Mouse (Mus musculus): ENCODE data around the gene Srm. TPM values are rescaled to one million over a fixed set of nuclear protein-coding genes. Genes with fewer than 3 reads are reported as not detected.

Srm gene
- total RNA-seq, 4 experiments from 2014 or later = 67.4 to 91.6 (median 76.2) TPM

DNA sequence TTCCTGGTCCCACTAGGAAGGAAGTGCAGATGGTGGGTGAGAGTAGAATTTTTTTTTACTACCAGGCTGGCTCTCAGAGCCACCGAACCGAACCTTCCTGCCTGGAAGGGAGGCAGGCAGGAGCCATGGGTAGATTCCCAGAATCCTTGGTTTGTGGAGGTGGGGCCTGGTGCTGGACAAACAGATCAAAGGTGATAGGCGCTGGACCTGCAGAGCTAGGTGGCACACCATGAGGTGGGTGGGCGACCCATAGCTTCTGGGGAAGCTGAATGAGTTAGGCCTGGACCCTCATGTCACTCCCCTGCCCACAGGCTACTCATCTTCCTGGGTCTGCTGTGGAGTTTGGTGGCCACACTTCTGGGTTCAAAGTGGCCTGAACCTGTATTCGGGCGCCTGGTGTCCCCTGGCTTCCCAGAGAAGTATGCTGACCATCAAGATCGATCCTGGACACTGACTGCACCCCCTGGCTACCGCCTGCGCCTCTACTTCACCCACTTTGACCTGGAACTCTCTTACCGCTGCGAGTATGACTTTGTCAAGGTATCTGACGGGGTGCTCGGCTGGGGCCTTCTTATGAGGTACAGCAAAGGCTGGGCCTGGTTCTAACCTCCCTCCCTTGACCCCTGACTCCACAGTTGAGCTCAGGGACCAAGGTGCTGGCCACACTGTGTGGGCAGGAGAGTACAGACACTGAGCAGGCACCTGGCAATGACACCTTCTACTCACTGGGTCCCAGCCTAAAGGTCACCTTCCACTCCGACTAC, 11.2 kb downstream of the Srm start, which contains the start of gene Masp2:
Masp2 (plus strand) TSS at position 198 of the 764 bp plus-strand sequence.
- DNase-seq = no peak

- no peak for DNase-seq
These were observed 12.3 kb downstream of the Srm start for GRCm38 (mm10) chr4:148603376-148604139.

DNA sequence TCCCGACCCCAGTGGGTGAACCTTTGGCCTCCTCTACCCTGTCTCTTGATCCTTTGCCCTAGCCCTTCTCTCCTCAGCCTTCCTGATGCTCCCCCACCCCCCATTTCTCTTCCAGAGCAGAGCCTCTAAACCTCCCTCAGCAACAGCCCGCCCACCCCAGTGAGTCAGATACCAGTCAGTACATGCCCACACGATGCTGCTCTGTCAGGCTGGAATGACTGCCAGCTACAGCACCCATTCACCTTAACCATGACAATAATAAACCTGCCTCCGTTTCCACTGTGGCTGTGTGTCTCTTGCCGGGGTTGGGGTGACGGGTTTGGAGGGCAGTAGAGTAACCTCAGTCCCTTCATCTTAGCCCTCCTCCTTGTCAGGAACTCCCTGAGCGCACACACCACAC, 12.8 kb downstream of the Srm start:
- no peak for DNase-seq

DNA sequence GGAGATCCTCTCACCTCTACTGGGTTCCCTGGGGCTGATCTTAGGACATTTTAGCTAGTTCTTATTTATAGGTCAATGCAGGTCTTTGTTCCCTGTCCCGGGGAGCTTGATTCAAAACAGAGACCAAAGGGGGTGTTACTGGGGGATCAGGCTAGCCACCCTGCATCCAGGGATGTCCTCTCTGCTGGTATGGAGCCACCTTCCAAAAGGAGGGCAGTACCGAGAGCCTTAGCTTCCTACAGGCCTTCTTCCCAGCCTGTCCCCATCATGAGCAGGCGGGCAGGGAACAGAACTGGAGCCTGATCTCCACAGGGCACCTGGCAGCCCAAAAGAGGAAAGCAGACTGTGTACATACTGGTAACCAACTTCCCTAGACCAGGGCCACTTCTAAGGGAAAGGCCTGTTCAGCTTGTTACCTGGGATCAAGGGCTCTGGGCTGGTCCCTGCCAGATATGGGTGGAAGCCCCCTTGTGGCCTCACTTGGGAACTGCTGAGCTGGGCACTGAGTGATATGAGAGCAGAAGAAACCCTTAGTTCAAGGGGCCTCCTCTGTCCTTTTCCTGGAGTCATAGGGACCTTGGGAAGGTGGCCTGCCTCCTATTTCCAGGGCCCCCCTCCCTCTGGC, 13.3 kb downstream of the Srm start:
- no peak for DNase-seq

GRCm38 (mm10) chr4:148607758-148608157, 16.5 kb downstream of the Srm start:
- DNase-seq = no peak

- DNase-seq = no peak
These were observed 18.5 kb downstream of the Srm start for GRCm38 (mm10) chr4:148609805-148610204.

- no peak for DNase-seq
These were observed 19.5 kb downstream of the Srm start for GRCm38 (mm10) chr4:148610631-148611364.

GRCm38 (mm10) chr4:148612557-148612956, 21.3 kb downstream of the Srm start:
- no peak for DNase-seq

DNA sequence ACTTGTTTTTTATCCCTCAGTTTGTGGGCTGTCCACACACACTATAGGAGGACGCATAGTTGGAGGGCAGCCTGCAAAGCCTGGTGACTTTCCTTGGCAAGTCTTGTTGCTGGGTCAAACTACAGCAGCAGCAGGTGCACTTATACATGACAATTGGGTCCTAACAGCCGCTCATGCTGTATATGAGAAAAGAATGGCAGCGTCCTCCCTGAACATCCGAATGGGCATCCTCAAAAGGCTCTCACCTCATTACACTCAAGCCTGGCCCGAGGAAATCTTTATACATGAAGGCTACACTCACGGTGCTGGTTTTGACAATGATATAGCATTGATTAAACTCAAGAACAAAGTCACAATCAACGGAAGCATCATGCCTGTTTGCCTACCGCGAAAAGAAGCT, 22.4 kb downstream of the Srm start:
- no peak for DNase-seq

DNA sequence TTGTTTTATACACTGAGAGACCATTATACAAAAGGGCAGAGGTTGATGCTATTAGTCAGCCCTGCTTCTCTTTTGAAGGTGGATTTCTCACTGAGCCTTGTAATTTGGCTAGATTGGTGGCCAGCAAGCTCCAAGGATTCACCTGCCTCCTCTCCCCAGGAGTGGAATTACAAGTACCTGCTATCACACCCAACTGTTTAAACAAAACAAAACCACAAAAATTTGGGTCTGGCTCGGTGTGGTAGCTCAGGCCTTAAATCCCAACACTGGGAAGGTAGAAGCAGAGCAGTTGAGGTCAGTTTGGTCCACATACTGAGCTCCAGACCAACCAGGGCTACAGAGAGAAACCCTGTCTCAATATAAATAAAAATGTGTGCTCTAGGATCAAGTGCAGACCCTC, 28.5 kb downstream of the Srm start:
- no peak for DNase-seq

- DNase-seq = no peak
These were observed 29.4 kb downstream of the Srm start for GRCm38 (mm10) chr4:148620718-148621117.

DNA sequence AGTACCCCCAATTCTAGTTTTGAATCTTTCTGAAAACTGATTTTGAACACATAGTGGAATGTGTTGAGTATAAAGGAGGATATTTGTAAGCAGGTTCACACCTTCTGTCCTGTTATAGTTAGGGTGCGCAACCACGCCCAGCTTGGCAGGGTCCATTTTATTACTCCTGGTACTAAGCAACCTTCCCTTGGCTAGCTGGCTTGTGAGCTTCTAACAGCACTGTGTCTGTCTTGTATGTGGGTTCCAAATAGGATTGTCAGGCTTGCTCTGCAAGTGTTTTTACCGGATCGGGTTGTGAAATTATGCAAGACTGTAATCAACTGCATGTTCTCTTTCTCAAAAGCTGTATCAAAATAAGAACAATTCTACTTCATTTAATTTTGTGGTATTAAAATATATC, 31.2 kb downstream of the Srm start:
- no peak for DNase-seq

GRCm38 (mm10) chr4:148623609-148624008, 32.3 kb downstream of the Srm start:
- DNase-seq = no peak

DNA sequence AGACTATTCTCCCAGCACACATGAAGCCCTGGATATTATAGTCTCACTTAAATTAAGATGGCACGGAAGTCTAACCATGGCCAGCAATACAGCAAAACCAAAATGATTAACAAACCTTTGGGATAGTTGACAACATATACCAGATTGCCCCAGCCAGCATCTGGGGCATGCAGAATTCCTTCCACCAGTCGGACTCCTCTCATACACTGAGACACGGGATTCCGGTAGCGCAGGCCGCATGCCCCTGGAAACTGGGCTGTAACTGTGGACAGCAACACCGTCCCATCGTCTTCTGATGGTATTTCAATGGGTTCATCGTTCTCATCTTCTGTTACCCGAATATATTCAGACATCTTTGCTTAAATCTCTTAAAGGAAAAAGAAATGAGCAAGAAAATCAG, 33.7 kb downstream of the Srm start:
- DNase-seq = no peak

GRCm38 (mm10) chr4:148625756-148626622, 34.7 kb downstream of the Srm start:
- no peak for DNase-seq

DNA sequence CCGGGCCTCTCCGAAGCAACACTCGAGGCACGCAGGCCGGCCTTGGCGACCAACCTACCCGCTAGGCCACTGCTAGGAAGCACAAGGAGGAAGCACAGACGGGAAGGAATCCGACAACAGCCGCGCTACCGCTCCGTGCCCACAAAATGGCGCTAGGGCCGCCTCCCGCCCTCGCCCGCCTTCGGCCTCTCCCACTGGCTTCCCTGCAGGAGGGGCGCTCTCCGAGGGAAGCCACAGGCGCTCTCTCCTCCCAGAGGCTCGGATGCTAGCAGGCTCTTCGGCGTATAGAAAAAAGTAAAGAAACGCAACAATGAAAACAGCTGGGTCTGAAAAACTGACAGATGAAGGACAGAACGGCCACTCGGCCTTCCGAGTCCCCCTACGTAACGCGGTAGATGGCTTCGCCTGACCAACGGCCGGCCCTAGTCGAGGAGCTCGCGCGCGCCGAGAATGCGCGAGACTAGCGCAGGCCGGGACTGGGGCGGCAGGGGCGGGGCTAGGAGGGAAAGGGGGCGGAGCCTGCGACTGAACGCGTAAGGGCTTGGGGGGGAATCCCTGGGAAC, 35.4 kb downstream of the Srm start, which contains the start of gene Tardbp:
Tardbp (minus strand) TSS at position 397 of the 563 bp plus-strand sequence.
- DNase-seq = peak; percentile 92

- no peak for DNase-seq
These were observed 35.9 kb downstream of the Srm start for GRCm38 (mm10) chr4:148627246-148627645.

GRCm38 (mm10) chr4:148632013-148632692, 40.9 kb downstream of the Srm start:
- no peak for DNase-seq

GRCm38 (mm10) chr4:148633395-148634061, 42.2 kb downstream of the Srm start:
- DNase-seq = peak; percentile 56

DNA sequence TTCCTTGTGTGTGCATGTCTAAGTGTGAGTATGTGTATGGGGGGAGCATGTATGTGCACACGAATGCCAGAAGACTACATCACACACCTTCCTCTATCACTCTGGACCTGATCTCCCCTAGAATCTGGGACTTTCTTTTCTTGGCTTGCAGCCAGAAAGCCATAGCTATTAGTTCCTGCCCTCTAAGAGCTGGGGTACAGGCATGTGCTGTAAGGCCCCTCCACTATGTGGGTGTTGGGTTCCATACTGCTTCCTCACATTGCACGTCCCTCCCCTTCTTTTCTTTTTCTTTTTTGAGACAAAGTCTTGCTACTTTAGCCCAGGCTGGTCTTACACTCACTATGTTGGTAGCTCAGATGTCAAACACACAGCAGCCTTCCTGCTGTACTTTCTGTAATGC, 44.0 kb downstream of the Srm start:
- DNase-seq = no peak
